Mouse (Mus musculus): ENCODE measurements at regions not wholly inside any gene's neighbourhood (a gene's known extent, or its start where the extent isn't known, plus 50 kb on each side); places are given as distances from the start of the nearest gene placed in this dataset.

DNA sequence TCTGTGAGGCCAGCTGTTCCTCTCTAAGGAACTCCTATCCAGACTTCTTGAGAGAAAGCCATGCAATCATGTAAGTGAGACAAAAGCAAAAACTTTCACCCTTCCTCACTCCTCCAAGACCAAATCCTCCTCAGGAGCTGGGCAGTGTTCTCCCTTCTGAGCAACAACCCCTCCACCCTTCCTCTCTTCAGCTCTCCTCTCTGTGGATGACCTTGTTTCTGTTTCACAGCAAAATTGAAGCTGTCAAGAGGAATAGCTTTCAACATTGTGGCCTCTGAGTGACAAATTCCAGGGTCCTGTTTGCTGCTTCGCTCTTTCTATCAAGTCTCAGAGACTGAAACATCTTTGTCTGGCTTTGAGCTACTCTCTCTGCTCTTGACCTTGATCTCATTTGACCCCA, 255.9 kb upstream of the Zfp804b start:
- TF ChIP-seq CTCF (IDR thresholded peaks at IDR 0.05) = no peak
- TF ChIP-seq POLR2A (IDR thresholded peaks at IDR 0.05; ENCODE audit: insufficient read depth, low read depth, low read length) = no peak

All from heart, adult 2 months (tissue).